Mouse (Mus musculus) CH12.LX (cell line): ENCODE measurements at regions not wholly inside any gene's neighbourhood (a gene's known extent, or its start where the extent isn't known, plus 50 kb on each side); places are given as distances from the start of the nearest gene placed in this dataset.

Experiments used
- CTCF ChIP-seq, 2 experiments: IDR thresholded peaks in 1 of 2; conservative IDR thresholded peaks in 1 of 2; 2 replicates each; pipeline ENCODE4 v1.5.1; 2011 to 2012; ENCODE audit warnings: low read depth in 2 of 2, low read length in 2 of 2, improper control_type of control experiment in 1 of 2, inconsistent platforms in 1 of 2, mild to moderate bottlenecking in 1 of 2, moderate library complexity in 1 of 2
- HCFC1 ChIP-seq: IDR thresholded peaks from 2 replicates; pipeline ENCODE4 v1.6.1; 2012; ENCODE audit warnings: low read depth, mild to moderate bottlenecking, inconsistent platforms, low read length, improper control_type of control experiment
- MAFK ChIP-seq: IDR thresholded peaks from 2 replicates; pipeline ENCODE4 v1.6.1; 2011; ENCODE audit warnings: low read length, improper control_type of control experiment; ENCODE audit not compliant: insufficient replicate concordance
- TBP ChIP-seq: conservative IDR thresholded peaks from 2 replicates; pipeline ENCODE4 v1.6.1; 2011; ENCODE audit warnings: low read depth, low read length, improper control_type of control experiment
- USF1 ChIP-seq: IDR thresholded peaks from 2 replicates; pipeline ENCODE4 v1.6.1; 2014; ENCODE audit warnings: low read depth, mild to moderate bottlenecking, inconsistent platforms, low read length, improper control_type of control experiment

- TF ChIP-seq HCFC1 (no peak), USF1 (no peak), MAFK (no peak), CTCF (conservative IDR thresholded peaks at IDR 0.05 in 1 of 2, IDR thresholded peaks at IDR 0.05 in 1 of 2; ENCODE audit: low read depth in 2 of 2, low read length in 2 of 2) (no peak), TBP (no peak)
Observed at GRCm38 (mm10) chr1:89331352-89331751, 123.3 kb upstream of the Agap1 start.
